Mouse (Mus musculus): ENCODE results near the gene Tnn. TPM values are rescaled to one million over a fixed set of nuclear protein-coding genes. Genes with fewer than 3 reads are reported as not detected.

The Tnn gene
- polyA plus RNA-seq, 1 experiment from 2014 or later, result not detected

GRCm38 (mm10) chr1:160047481-160047931, 105.9 kb downstream of the Tnn start:
- no peak for DNase-seq (ENCODE audit: extremely low spot score, low spot score)
- WGBS, result 88% methylated on average over 7 of the region's 7 CpGs

GRCm38 (mm10) chr1:160046786-160047185, 106.6 kb downstream of the Tnn start:
- Histone ChIP-seq H3K27ac (no peak overlapping the region), H3K36me3 (replicated peaks) (no peaks in the 10 kb centered on the region), H3K4me3 (no peak overlapping the region), H3K9me3 (no peaks in the 10 kb centered on the region), H3K27me3 (ENCODE audit: poor library complexity, severe bottlenecking) (peaks cover 6% of the 10 kb centered on the region; the same call in 1 of the 2 replicates), H3K4me1 (peaks cover 13% of the 10 kb centered on the region)
- WGBS, result 88% methylated on average over 4 of the region's 4 CpGs
- DNase-seq (ENCODE audit: extremely low spot score, low spot score), result no peak

More at GRCm38 (mm10) chr1:160047481-160047931, 105.9 kb downstream of the Tnn start:
- H3K36me3 ChIP-seq (replicated peaks), result no peaks in the 10 kb centered on the region
- H3K27ac ChIP-seq, result no peak overlapping the region
- peaks cover 6% of the 10 kb centered on the region; the same call in 1 of the 2 replicates for H3K27me3 ChIP-seq (ENCODE audit: poor library complexity, severe bottlenecking)
- peaks cover 13% of the 10 kb centered on the region for H3K4me1 ChIP-seq
- H3K4me3 ChIP-seq, result no peak overlapping the region
- no peaks in the 10 kb centered on the region for H3K9me3 ChIP-seq

- H3K36me3 ChIP-seq (replicated peaks), result no peaks in the 10 kb centered on the region
- no peaks in the 10 kb centered on the region for H3K9me3 ChIP-seq
- WGBS, result 89% methylated on average over 5 of the region's 5 CpGs
- H3K27me3 ChIP-seq (ENCODE audit: poor library complexity, severe bottlenecking), result peaks cover 6% of the 10 kb centered on the region; the same call in 1 of the 2 replicates
- no peak overlapping the region for H3K27ac ChIP-seq
- DNase-seq (ENCODE audit: extremely low spot score, low spot score), result no peak
- no peak overlapping the region for H3K4me3 ChIP-seq
- peaks cover 13% of the 10 kb centered on the region for H3K4me1 ChIP-seq
Measured at GRCm38 (mm10) chr1:160045971-160046370, 107.4 kb downstream of the Tnn start.

GRCm38 (mm10) chr1:160045056-160045715, 108.2 kb downstream of the Tnn start:
- DNase-seq (ENCODE audit: extremely low spot score, low spot score), result no peak
- Histone ChIP-seq H3K4me3 (peak overlapping the region; percentile 57; the same call in 1 of the 2 replicates), H3K36me3 (replicated peaks) (no peaks in the 10 kb centered on the region), H3K4me1 (peaks cover 18% of the 10 kb centered on the region), H3K27ac (no peak overlapping the region; the same call in 1 of the 2 replicates), H3K9me3 (no peaks in the 10 kb centered on the region), H3K27me3 (ENCODE audit: poor library complexity, severe bottlenecking) (peaks cover 6% of the 10 kb centered on the region; the same call in 1 of the 2 replicates)
- WGBS, result 80% methylated on average over 3 of the region's 3 CpGs

GRCm38 (mm10) chr1:160044237-160045021, 109.0 kb downstream of the Tnn start, which contains the start of gene 4930523C07Rik:
Gene 4930523C07Rik, plus strand, starts transcription at chr1:160044382.
- no peaks in the 10 kb centered on the region for H3K36me3 ChIP-seq (replicated peaks)
- peak within 1 kb of the TSS; percentile 76 for H3K27ac ChIP-seq
- peaks cover 6% of the 10 kb centered on the region; the same call in 1 of the 2 replicates for H3K27me3 ChIP-seq (ENCODE audit: poor library complexity, severe bottlenecking)
- H3K4me1 ChIP-seq, result peaks cover 21% of the 10 kb centered on the region
- 2% methylated on average over 33 of the region's 33 CpGs for WGBS
- peak within 1 kb of the TSS; percentile 57 for H3K4me3 ChIP-seq
- no peaks in the 10 kb centered on the region for H3K9me3 ChIP-seq
- DNase-seq (ENCODE audit: extremely low spot score, low spot score), result peak; percentile 25

- Histone ChIP-seq H3K27ac (no peak overlapping the region), H3K9me3 (no peaks in the 10 kb centered on the region), H3K36me3 (replicated peaks) (no peaks in the 10 kb centered on the region), H3K4me1 (peaks cover 21% of the 10 kb centered on the region), H3K4me3 (peak overlapping the region; percentile 57; the same call in 1 of the 2 replicates), H3K27me3 (ENCODE audit: poor library complexity, severe bottlenecking) (peaks cover 6% of the 10 kb centered on the region; the same call in 1 of the 2 replicates)
- WGBS, result 90% methylated on average over 13 of the region's 13 CpGs
- no peak for DNase-seq (ENCODE audit: extremely low spot score, low spot score)
Measured at GRCm38 (mm10) chr1:160043271-160043975, 110.0 kb downstream of the Tnn start.

GRCm38 (mm10) chr1:160042351-160042750, 111.0 kb downstream of the Tnn start:
- 86% methylated on average over 7 of the region's 7 CpGs for WGBS
- peaks cover 6% of the 10 kb centered on the region; the same call in 1 of the 2 replicates for H3K27me3 ChIP-seq (ENCODE audit: poor library complexity, severe bottlenecking)
- H3K27ac ChIP-seq, result no peak overlapping the region
- H3K9me3 ChIP-seq, result no peaks in the 10 kb centered on the region
- H3K4me3 ChIP-seq, result no peak overlapping the region
- DNase-seq (ENCODE audit: extremely low spot score, low spot score), result no peak
- H3K4me1 ChIP-seq, result peaks cover 21% of the 10 kb centered on the region
- H3K36me3 ChIP-seq (replicated peaks), result no peaks in the 10 kb centered on the region

GRCm38 (mm10) chr1:160041264-160041775, 112.1 kb downstream of the Tnn start:
- Histone ChIP-seq H3K27me3 (ENCODE audit: poor library complexity, severe bottlenecking) (peaks cover 6% of the 10 kb centered on the region; the same call in 1 of the 2 replicates), H3K4me1 (peaks cover 21% of the 10 kb centered on the region), H3K27ac (no peak overlapping the region), H3K9me3 (no peaks in the 10 kb centered on the region), H3K4me3 (no peak overlapping the region), H3K36me3 (replicated peaks) (no peaks in the 10 kb centered on the region)
- no peak for DNase-seq (ENCODE audit: extremely low spot score, low spot score)
- WGBS, result 95% methylated on average over 7 of the region's 7 CpGs

- no peak overlapping the region for H3K4me3 ChIP-seq
- WGBS, result 66% methylated on average over 7 of the region's 7 CpGs
- 0 out of 2 replicates have a peak overlapping the region, but pooled peaks have one; percentile 15 for H3K27ac ChIP-seq
- H3K4me1 ChIP-seq, result peaks cover 21% of the 10 kb centered on the region
- H3K36me3 ChIP-seq (replicated peaks), result no peaks in the 10 kb centered on the region
- H3K9me3 ChIP-seq, result no peaks in the 10 kb centered on the region
- no peak for DNase-seq (ENCODE audit: extremely low spot score, low spot score)
- H3K27me3 ChIP-seq (ENCODE audit: poor library complexity, severe bottlenecking), result peaks cover 6% of the 10 kb centered on the region; the same call in 1 of the 2 replicates
Measured at GRCm38 (mm10) chr1:160039951-160040645, 113.3 kb downstream of the Tnn start.

GRCm38 (mm10) chr1:160036996-160037521, 116.3 kb downstream of the Tnn start:
- Histone ChIP-seq H3K27ac (no peak overlapping the region), H3K4me3 (no peak overlapping the region), H3K4me1 (peaks cover 8% of the 10 kb centered on the region), H3K36me3 (replicated peaks) (no peaks in the 10 kb centered on the region), H3K9me3 (no peaks in the 10 kb centered on the region), H3K27me3 (ENCODE audit: poor library complexity, severe bottlenecking) (no peaks in the 10 kb centered on the region)
- DNase-seq (ENCODE audit: extremely low spot score, low spot score), result no peak
- WGBS, result 93% methylated on average over 5 of the region's 5 CpGs

GRCm38 (mm10) chr1:160035561-160035960, 117.8 kb downstream of the Tnn start:
- Histone ChIP-seq H3K27me3 (ENCODE audit: poor library complexity, severe bottlenecking) (no peaks in the 10 kb centered on the region), H3K9me3 (no peaks in the 10 kb centered on the region), H3K4me3 (no peak overlapping the region), H3K27ac (no peak overlapping the region), H3K36me3 (replicated peaks) (no peaks in the 10 kb centered on the region), H3K4me1 (peaks cover 7% of the 10 kb centered on the region)
- 86% methylated on average over 3 of the region's 3 CpGs for WGBS
- no peak for DNase-seq (ENCODE audit: extremely low spot score, low spot score)
